Mouse (Mus musculus) CH12.LX (cell line): ENCODE measurements around the gene Dyrk2. TPM values are rescaled to one million over a fixed set of nuclear protein-coding genes. Genes with fewer than 3 reads are reported as not detected.

ENCODE experiments used
- DNase-seq: peaks from one replicate; pipeline ENCODE4 v3.0.0-alpha.2; 2013; ENCODE audit errors: extremely low read depth
- H3K27ac ChIP-seq: 2 replicates; pipeline ENCODE4 v1.5.1; 2012; ENCODE audit warnings: low read depth, mild to moderate bottlenecking, control low read depth, moderate library complexity; ENCODE audit not compliant: insufficient read depth
- H3K27me3 ChIP-seq: replicated peaks from 2 replicates; pipeline ENCODE3; 2012; ENCODE audit warnings: inconsistent platforms
- H3K36me3 ChIP-seq, 2 experiments: replicated peaks in 1 of 2; 2 replicates each; pipeline versions ENCODE3 to v1.6.1; 2012; ENCODE audit warnings: inconsistent platforms in 1 of 2, low read length in 1 of 2, mild to moderate bottlenecking in 1 of 2, mixed read lengths in 1 of 2, moderate library complexity in 1 of 2; ENCODE audit not compliant: control insufficient read depth in 1 of 2, insufficient read depth in 1 of 2
- H3K4me1 ChIP-seq, 2 experiments: 2 replicates each; pipeline ENCODE4 v1.6.1; 2012; ENCODE audit warnings: inconsistent platforms in 1 of 2, moderate library complexity in 1 of 2; ENCODE audit not compliant: insufficient read depth in 2 of 2, control insufficient read depth in 1 of 2
- H3K4me2 ChIP-seq: 2 replicates; pipeline ENCODE4 v1.6.1; 2012; ENCODE audit warnings: low read depth, mild to moderate bottlenecking, control low read depth; ENCODE audit not compliant: poor library complexity, insufficient read depth, severe bottlenecking
- H3K4me3 ChIP-seq, 3 experiments: fragments of 150-350 bp in 1 of 3; sonication (generic) in 1 of 3; replicated peaks in 1 of 3; 2 replicates each; pipeline versions ENCODE3 to v1.5.1; 2011 to 2012; ENCODE audit warnings: low read depth in 2 of 3, low read length in 2 of 3, mild to moderate bottlenecking in 2 of 3, moderate library complexity in 2 of 3, control low read depth in 1 of 3, improper control_type of control experiment in 1 of 3, inconsistent platforms in 1 of 3, mixed read lengths in 1 of 3; ENCODE audit not compliant: poor library complexity in 1 of 3
- H3K79me2 ChIP-seq: replicated peaks from 2 replicates; pipeline ENCODE4 v1.6.1; 2012; ENCODE audit warnings: mild to moderate bottlenecking, moderate library complexity; ENCODE audit not compliant: control insufficient read depth, poor library complexity, insufficient read depth, severe bottlenecking; ENCODE audit errors: extremely low read depth
- H3K9ac ChIP-seq: 2 replicates; pipeline ENCODE4 v1.6.1; 2012; ENCODE audit warnings: low read depth, mild to moderate bottlenecking, control low read depth, moderate library complexity; ENCODE audit not compliant: insufficient read depth
- H3K9me3 ChIP-seq: replicated peaks from 2 replicates; pipeline ENCODE3; 2012; ENCODE audit warnings: low read length, inconsistent platforms, mixed read lengths
- BHLHE40 ChIP-seq: IDR thresholded peaks from 2 replicates; pipeline ENCODE4 v1.6.1; 2011; ENCODE audit warnings: mild to moderate bottlenecking, low read depth, low read length, improper control_type of control experiment
- CHD2 ChIP-seq: IDR thresholded peaks from 2 replicates; pipeline ENCODE4 v1.6.1; 2011; ENCODE audit warnings: low read length, improper control_type of control experiment
- CTCF ChIP-seq, 2 experiments: IDR thresholded peaks in 1 of 2; conservative IDR thresholded peaks in 1 of 2; 2 replicates each; pipeline ENCODE4 v1.5.1; 2011 to 2012; ENCODE audit warnings: low read depth in 2 of 2, low read length in 2 of 2, improper control_type of control experiment in 1 of 2, inconsistent platforms in 1 of 2, mild to moderate bottlenecking in 1 of 2, moderate library complexity in 1 of 2
- ELF1 ChIP-seq: IDR thresholded peaks from 2 replicates; pipeline ENCODE4 v1.6.1; 2014; ENCODE audit warnings: low read depth, mild to moderate bottlenecking, inconsistent platforms, low read length, improper control_type of control experiment
- EP300 ChIP-seq: IDR thresholded peaks from 2 replicates; pipeline ENCODE4 v1.6.1; 2011; ENCODE audit warnings: low read length, improper control_type of control experiment
- HCFC1 ChIP-seq: IDR thresholded peaks from 2 replicates; pipeline ENCODE4 v1.6.1; 2012; ENCODE audit warnings: low read depth, mild to moderate bottlenecking, inconsistent platforms, low read length, improper control_type of control experiment
- IRF4 ChIP-seq: IDR thresholded peaks from 2 replicates; pipeline ENCODE4 v1.6.1; 2014; ENCODE audit warnings: low read depth, mild to moderate bottlenecking, inconsistent platforms, low read length, improper control_type of control experiment
- JUN ChIP-seq: IDR thresholded peaks from 2 replicates; pipeline ENCODE4 v1.6.1; 2011; ENCODE audit warnings: low read depth, mild to moderate bottlenecking, low read length, improper control_type of control experiment, moderate library complexity; ENCODE audit not compliant: insufficient read depth
- KAT2A ChIP-seq: IDR thresholded peaks from 2 replicates; pipeline ENCODE4 v1.6.1; 2012; ENCODE audit warnings: low read length, improper control_type of control experiment, inconsistent platforms; ENCODE audit not compliant: insufficient replicate concordance
- MAFK ChIP-seq: IDR thresholded peaks from 2 replicates; pipeline ENCODE4 v1.6.1; 2011; ENCODE audit warnings: low read length, improper control_type of control experiment; ENCODE audit not compliant: insufficient replicate concordance
- MAX ChIP-seq: IDR thresholded peaks from 2 replicates; pipeline ENCODE4 v1.6.1; 2011; ENCODE audit warnings: low read length, improper control_type of control experiment
- MEF2A ChIP-seq: IDR thresholded peaks from 2 replicates; pipeline ENCODE4 v1.6.1; 2014; ENCODE audit warnings: low read depth, mild to moderate bottlenecking, inconsistent platforms, low read length, improper control_type of control experiment, borderline replicate concordance
- NELFE ChIP-seq: IDR thresholded peaks from 2 replicates; pipeline ENCODE4 v1.6.1; 2011; ENCODE audit warnings: low read depth, low read length, improper control_type of control experiment
- NRF1 ChIP-seq: IDR thresholded peaks from 2 replicates; pipeline ENCODE4 v1.6.1; 2014; ENCODE audit warnings: low read depth, mild to moderate bottlenecking, inconsistent platforms, low read length, improper control_type of control experiment, moderate library complexity
- PAX5 ChIP-seq: IDR thresholded peaks from 2 replicates; pipeline ENCODE4 v1.6.1; 2012; ENCODE audit warnings: low read length, inconsistent platforms, mixed read lengths
- POLR2A ChIP-seq: IDR thresholded peaks from 2 replicates; pipeline ENCODE4 v1.6.1; 2011; ENCODE audit warnings: low read depth, mild to moderate bottlenecking, improper control_type of control experiment, low read length
- POLR2AphosphoS2 ChIP-seq: IDR thresholded peaks from 2 replicates; pipeline ENCODE4 v1.6.1; 2011; ENCODE audit warnings: low read depth, low read length, improper control_type of control experiment
- RAD21 ChIP-seq: IDR thresholded peaks from 2 replicates; pipeline ENCODE4 v1.6.1; 2011; ENCODE audit warnings: low read depth, mild to moderate bottlenecking, low read length, improper control_type of control experiment, moderate library complexity
- RCOR1 ChIP-seq: conservative IDR thresholded peaks from 2 replicates; pipeline ENCODE4 v1.6.1; 2012; ENCODE audit warnings: low read depth, mild to moderate bottlenecking, inconsistent platforms, low read length, improper control_type of control experiment
- SIN3A ChIP-seq: IDR thresholded peaks from 2 replicates; pipeline ENCODE4 v1.6.1; 2012; ENCODE audit warnings: low read length, improper control_type of control experiment, inconsistent platforms
- UBTF ChIP-seq: IDR thresholded peaks from 2 replicates; pipeline ENCODE4 v1.6.1; 2012; ENCODE audit warnings: low read depth, mild to moderate bottlenecking, inconsistent platforms, low read length, improper control_type of control experiment, moderate library complexity
- USF1 ChIP-seq: IDR thresholded peaks from 2 replicates; pipeline ENCODE4 v1.6.1; 2014; ENCODE audit warnings: low read depth, mild to moderate bottlenecking, inconsistent platforms, low read length, improper control_type of control experiment
- USF2 ChIP-seq: conservative IDR thresholded peaks from 2 replicates; pipeline ENCODE4 v1.6.1; 2011; ENCODE audit warnings: low read depth, low read length, improper control_type of control experiment
- ZC3H11A ChIP-seq: IDR thresholded peaks from 2 replicates; pipeline ENCODE4 v1.6.1; 2012; ENCODE audit warnings: low read depth, mild to moderate bottlenecking, inconsistent platforms, low read length, improper control_type of control experiment
- ZKSCAN1 ChIP-seq: IDR thresholded peaks from 2 replicates; pipeline ENCODE4 v1.6.1; 2012; ENCODE audit warnings: low read depth, inconsistent platforms, low read length, improper control_type of control experiment, borderline replicate concordance
- ZMIZ1 ChIP-seq: IDR thresholded peaks from 2 replicates; pipeline ENCODE4 v1.6.1; 2012; ENCODE audit warnings: low read depth, mild to moderate bottlenecking, inconsistent platforms, low read length, improper control_type of control experiment
- ZNF384 ChIP-seq: IDR thresholded peaks from 2 replicates; pipeline ENCODE4 v1.6.1; 2012; ENCODE audit warnings: low read depth, low read length, improper control_type of control experiment, inconsistent platforms
- dilution Hi-C: fragments of 300-500 bp; cut with MboI; formaldehyde crosslinking; loops from 2 replicates; pipeline ENCODE4 v1.14.3; 2020; ENCODE audit warnings: low sequenced_read_pairs; ENCODE audit not compliant: extremely low pct_unique_long_range_greater_than_20kb, extremely low pct_ligation_motif_present
- in situ Hi-C: fragments of 300-500 bp; cut with MboI; formaldehyde crosslinking; loops from 3 replicates; pipeline ENCODE4 v1.14.3; 2019; ENCODE audit warnings: low sequenced_read_pairs, low pct_ligation_motif_present, low pct_unique_long_range_greater_than_20kb, mixed read lengths
- polyA plus RNA-seq: library from polyadenylated mRNA; unstranded; fragments of >175 nt; gene quantifications from 2 replicates; pipeline ENCODE4 v1.2.1, GENCODE M21; 2012; ENCODE audit warnings: low read depth; ENCODE audit not compliant: insufficient read length
- total RNA-seq, 2 experiments: library from RNA; depleted of rRNA; stranded (reverse); fragments of 300-350 nt in 1 of 2; fragments of >200 nt in 1 of 2; gene quantifications; 2 replicates each; pipeline ENCODE4 v1.2.3; 2012 to 2014

Gene Dyrk2
- total and polyA plus RNA-seq, 3 experiments: 11.4 to 18.3 (median 15.2) TPM

DNA sequence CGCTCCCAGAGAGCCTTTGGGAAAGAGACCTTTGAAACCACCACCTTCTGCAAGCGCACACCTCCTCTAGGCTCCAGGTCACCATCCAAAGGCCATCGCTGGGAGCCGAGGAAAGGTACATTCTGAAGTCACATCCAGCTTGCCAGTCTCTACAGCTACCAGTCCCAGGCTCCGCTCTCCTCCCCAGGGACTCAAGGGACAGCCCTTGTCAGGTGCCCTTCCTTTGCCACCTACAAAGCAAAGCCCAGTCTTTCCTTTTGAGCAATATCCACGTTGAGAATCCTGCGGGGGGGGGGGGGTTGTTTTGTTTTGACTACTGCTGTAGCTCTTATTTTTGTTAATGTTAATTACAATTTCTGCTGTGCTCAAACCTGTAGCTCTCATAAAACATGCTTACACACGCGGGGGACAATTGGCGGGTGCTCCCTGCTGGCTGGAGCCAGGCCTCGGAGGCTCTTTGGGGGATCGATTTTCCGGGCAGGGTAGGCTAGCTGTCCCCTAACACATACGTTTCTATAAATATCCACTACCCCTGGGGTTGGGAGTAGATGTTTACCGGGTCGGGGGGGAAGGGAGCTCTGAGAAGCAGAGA, 2.6 kb downstream of the Dyrk2 start (continued):
- TF ChIP-seq PAX5 (no peak), NELFE (no peak), BHLHE40 (peak; percentile 57), CHD2 (no peak; the same call in 1 of the 2 replicates), NRF1 (no peak), ZNF384 (no peak), USF1 (no peak), UBTF (no peak), USF2 (no peak)
- TF ChIP-seq, all 38 proteins: peak for 12

DNA sequence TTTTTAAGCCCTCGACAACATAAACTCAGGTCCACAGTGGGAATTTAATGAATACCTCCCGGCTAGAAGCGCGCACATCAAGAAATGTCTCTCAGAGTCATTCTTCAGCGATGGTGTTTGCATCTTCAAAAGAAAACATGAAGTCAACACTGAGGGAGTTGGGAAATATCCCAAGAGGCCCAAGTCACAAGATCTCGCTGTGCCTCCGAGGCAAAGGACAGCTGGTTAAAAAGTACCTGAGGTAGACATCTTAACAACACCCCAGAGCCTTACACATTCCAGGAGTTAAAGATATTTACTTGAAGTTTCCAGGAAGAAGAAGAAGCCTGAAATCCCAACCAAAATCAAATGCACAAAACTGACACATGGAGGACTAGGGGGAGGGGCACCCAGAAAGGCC, 5.0 kb downstream of the Dyrk2 start:
- no peak overlapping the region for H3K4me3 ChIP-seq

DNA sequence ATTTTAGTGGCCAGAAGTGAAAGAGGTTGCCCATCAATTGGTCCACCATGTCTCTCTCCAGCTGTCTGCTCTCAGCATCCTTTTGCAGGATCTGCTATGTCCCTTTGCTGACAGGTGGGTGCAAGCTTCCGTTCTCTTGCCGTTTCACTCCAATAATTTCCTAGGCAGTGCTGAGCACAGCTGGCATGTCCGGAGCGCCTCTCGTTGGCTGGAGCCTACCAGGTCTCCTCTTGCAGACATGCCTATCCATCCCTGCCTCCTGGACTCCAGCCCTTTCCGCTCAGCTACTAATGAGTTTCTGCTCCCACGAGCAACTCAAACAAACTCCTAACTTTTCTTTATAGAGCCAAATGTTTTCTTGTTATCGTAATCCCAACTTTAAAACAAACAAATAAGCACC, 6.4 kb downstream of the Dyrk2 start:
- no peaks in the 10 kb centered on the region for H3K9me3 ChIP-seq
- H3K4me3 ChIP-seq: no peak overlapping the region
- peaks cover 32 to 74% of the 10 kb centered on the region in 2 experiments for H3K36me3 ChIP-seq
- no peak overlapping the region for H3K9ac ChIP-seq
- DNase-seq: no peak
- no peaks in the 10 kb centered on the region for H3K27me3 ChIP-seq
- peaks cover 21% of the 10 kb centered on the region for H3K79me2 ChIP-seq
- H3K4me2 ChIP-seq: no peak overlapping the region
- dilution Hi-C loops: no loop called here
- H3K27ac ChIP-seq: no peak overlapping the region
- TF ChIP-seq NRF1: no peak
- no peak for TF ChIP-seq MAFK
- TF ChIP-seq SIN3A: no peak
- no peak for TF ChIP-seq UBTF
- no peak for TF ChIP-seq USF1
- TF ChIP-seq RCOR1: no peak
- no peak for TF ChIP-seq ZKSCAN1
- TF ChIP-seq HCFC1: no peak
- TF ChIP-seq CHD2: no peak
- TF ChIP-seq POLR2AphosphoS2: no peak
- no peak for TF ChIP-seq MEF2A
- no peak for TF ChIP-seq MAX
- no peak for TF ChIP-seq JUN
- no peak for TF ChIP-seq RAD21
- no peak for TF ChIP-seq EP300
- no peak for TF ChIP-seq KAT2A
- TF ChIP-seq, all 38 proteins: peak for 0
- peaks cover 4 to 23% of the 10 kb centered on the region in 2 experiments; a peak in 2 of 4 replicates for H3K4me1 ChIP-seq
- in situ Hi-C loops: no loop called here

More for the DNA sequence above, 5.0 kb downstream of the Dyrk2 start:
- dilution Hi-C loops: no loop called here
- in situ Hi-C loops: no loop called here
- H3K27ac ChIP-seq: no peak overlapping the region
- H3K9me3 ChIP-seq: no peaks in the 10 kb centered on the region
- no peak overlapping the region for H3K9ac ChIP-seq
- H3K27me3 ChIP-seq: no peaks in the 10 kb centered on the region
- peaks cover 21% of the 10 kb centered on the region for H3K79me2 ChIP-seq
- peaks cover 21 to 60% of the 10 kb centered on the region in 2 experiments for H3K36me3 ChIP-seq
- H3K4me1 ChIP-seq: peaks cover 4 to 28% of the 10 kb centered on the region in 2 experiments; a peak in 2 of 4 replicates
- TF ChIP-seq USF2 (no peak), RAD21 (no peak), UBTF (no peak), ZNF384 (no peak), CTCF (conservative IDR thresholded peaks at IDR 0.05 in 1 of 2, IDR thresholded peaks at IDR 0.05 in 1 of 2; ENCODE audit: low read depth in 2 of 2, low read length in 2 of 2) (no peak), IRF4 (no peak), POLR2A (no peak), ZC3H11A (no peak), ELF1 (no peak), KAT2A (no peak), NRF1 (no peak), USF1 (no peak), HCFC1 (no peak), ZMIZ1 (no peak)
- no peak for DNase-seq
- no peak overlapping the region for H3K4me2 ChIP-seq
